Mouse (Mus musculus): ENCODE measurements around the gene Chsy1.

GRCm38 (mm10) chr7:66162981-66163380 lies 53.7 kb downstream of the Chsy1 start:
- TF ChIP-seq CTCF (IDR thresholded peaks at IDR 0.05; ENCODE audit: borderline replicate concordance, insufficient read depth, low read depth, low read length) (no peak), POLR2A (IDR thresholded peaks at IDR 0.05; ENCODE audit: borderline replicate concordance, insufficient read depth, low read length) (no peak)
